Mouse (Mus musculus): ENCODE data around the gene Faap100. TPM values are rescaled to one million over a fixed set of nuclear protein-coding genes. Genes with fewer than 3 reads are reported as not detected.
"Not testable (repeated sequence)": the region's sequence is repeated elsewhere in the genome, so short reads cannot be mapped to it uniquely, and the experiment has no call there.

The Faap100 gene
- total RNA-seq (2021), result 10 to 100 TPM; 11.6 to 15.6 TPM
- long read RNA-seq, experiment 1, partial matches to known transcripts, result 4 of 10 reads
- long read RNA-seq, experiment 1, other reads (novel, unspliced or antisense), result 3 of 10 reads
- long read RNA-seq, experiment 2, transcript Faap100-201 (10 exons, 3,193 nt), result major isoform, 5 of 13 reads
- long read RNA-seq, experiment 2, partial matches to known transcripts, result 2 of 13 reads
- long read RNA-seq, experiment 2, other reads (novel, unspliced or antisense), result 1 of 13 reads

GRCm38 (mm10) chr11:120378611-120379540, at the start of gene Faap100:
Faap100 (minus strand) TSS chr11:120378764.
- DNase-seq (ENCODE audit: low spot score in 2 of 2), result peak; percentile 69 to 80

GRCm38 (mm10) chr11:120426727-120427126, 48.2 kb upstream of the Faap100 start:
- DNase-seq (ENCODE audit: low spot score in 2 of 2), result no peak

GRCm38 (mm10) chr11:120423569-120424295, 45.2 kb upstream of the Faap100 start:
- DNase-seq (ENCODE audit: low spot score in 2 of 2), result peak; percentile 48 to 56

- DNase-seq (ENCODE audit: low spot score in 2 of 2), result no peak
Measured at GRCm38 (mm10) chr11:120422651-120423568, 44.3 kb upstream of the Faap100 start.

- no peak for DNase-seq (ENCODE audit: low spot score in 2 of 2)
Measured at GRCm38 (mm10) chr11:120418592-120418991, 40.0 kb upstream of the Faap100 start.

GRCm38 (mm10) chr11:120417852-120418251, 39.3 kb upstream of the Faap100 start:
- DNase-seq (ENCODE audit: low spot score in 2 of 2), result no peak

- not testable (repeated sequence) for DNase-seq (ENCODE audit: low spot score in 2 of 2)
Measured at GRCm38 (mm10) chr11:120413621-120414020, 35.1 kb upstream of the Faap100 start.

- DNase-seq (ENCODE audit: low spot score in 2 of 2), result no peak
Measured at GRCm38 (mm10) chr11:120406445-120406844, 27.9 kb upstream of the Faap100 start.

- DNase-seq (ENCODE audit: low spot score in 2 of 2), result no peak
Measured at GRCm38 (mm10) chr11:120405867-120406266, 27.3 kb upstream of the Faap100 start.

GRCm38 (mm10) chr11:120404814-120405213, 26.2 kb upstream of the Faap100 start:
- DNase-seq (ENCODE audit: low spot score in 2 of 2), result no peak

GRCm38 (mm10) chr11:120399319-120399718, 20.8 kb upstream of the Faap100 start:
- no peak for DNase-seq (ENCODE audit: low spot score in 2 of 2)

GRCm38 (mm10) chr11:120397602-120398001, 19.0 kb upstream of the Faap100 start:
- DNase-seq (ENCODE audit: low spot score in 2 of 2), result no peak

GRCm38 (mm10) chr11:120395661-120396060, 17.1 kb upstream of the Faap100 start:
- no peak for DNase-seq (ENCODE audit: low spot score in 2 of 2)

GRCm38 (mm10) chr11:120388580-120388979, 10.0 kb upstream of the Faap100 start:
- DNase-seq (ENCODE audit: low spot score in 2 of 2), result no peak

- DNase-seq (ENCODE audit: low spot score in 2 of 2), result no peak
Measured at GRCm38 (mm10) chr11:120387157-120387556, 8.6 kb upstream of the Faap100 start.

- DNase-seq (ENCODE audit: low spot score in 2 of 2), result no peak
Measured at GRCm38 (mm10) chr11:120386632-120387031, 8.1 kb upstream of the Faap100 start.

- DNase-seq (ENCODE audit: low spot score in 2 of 2), result peak; percentile 31 to 48
Measured at GRCm38 (mm10) chr11:120382509-120382908, 3.9 kb upstream of the Faap100 start.

GRCm38 (mm10) chr11:120381157-120381556, 2.6 kb upstream of the Faap100 start:
- no peak for DNase-seq (ENCODE audit: low spot score in 2 of 2)

GRCm38 (mm10) chr11:120380271-120380670, 1.7 kb upstream of the Faap100 start:
- no peak for DNase-seq (ENCODE audit: low spot score in 2 of 2)

- no peak for DNase-seq (ENCODE audit: low spot score in 2 of 2)
Measured at GRCm38 (mm10) chr11:120378031-120378610, 443 bp downstream of the Faap100 start.

All from left cerebral cortex, adult 18-20 months (tissue).